Mouse (Mus musculus): ENCODE measurements at regions not wholly inside any gene's neighbourhood (a gene's known extent, or its start where the extent isn't known, plus 50 kb on each side); places are given as distances from the start of the nearest gene placed in this dataset.

DNA sequence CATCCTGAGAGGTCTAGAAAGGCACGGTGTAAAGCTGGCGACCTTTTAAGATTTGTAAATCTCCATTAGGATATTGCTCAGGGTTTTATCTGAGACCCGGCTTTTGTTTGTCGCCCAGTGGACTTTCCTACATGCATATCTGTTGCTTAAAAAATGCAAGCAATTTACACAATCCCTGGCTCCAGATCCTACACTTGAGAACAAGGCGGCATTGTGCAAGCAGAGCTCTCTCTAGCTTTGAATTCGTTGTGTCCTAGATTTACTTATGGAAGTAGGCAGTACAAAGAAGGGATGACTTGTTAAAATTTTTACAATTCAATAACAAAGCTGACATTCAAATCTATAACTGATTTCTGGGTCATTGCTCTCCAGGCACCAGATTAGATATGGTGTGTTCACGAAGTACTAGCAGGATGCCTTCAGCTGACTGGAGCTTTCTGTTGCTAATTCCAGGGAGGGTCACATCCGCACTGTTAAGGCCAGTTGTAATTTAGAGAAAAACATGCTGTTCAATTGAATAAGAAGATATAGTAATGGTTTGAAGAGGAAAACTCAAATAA is 62.2 kb upstream of the Teddm2 start:
- no peak for ATAC-seq (replicated peaks; ENCODE audit: low FRiP score, low TSS enrichment, poor library complexity, severe bottlenecking)

DNA sequence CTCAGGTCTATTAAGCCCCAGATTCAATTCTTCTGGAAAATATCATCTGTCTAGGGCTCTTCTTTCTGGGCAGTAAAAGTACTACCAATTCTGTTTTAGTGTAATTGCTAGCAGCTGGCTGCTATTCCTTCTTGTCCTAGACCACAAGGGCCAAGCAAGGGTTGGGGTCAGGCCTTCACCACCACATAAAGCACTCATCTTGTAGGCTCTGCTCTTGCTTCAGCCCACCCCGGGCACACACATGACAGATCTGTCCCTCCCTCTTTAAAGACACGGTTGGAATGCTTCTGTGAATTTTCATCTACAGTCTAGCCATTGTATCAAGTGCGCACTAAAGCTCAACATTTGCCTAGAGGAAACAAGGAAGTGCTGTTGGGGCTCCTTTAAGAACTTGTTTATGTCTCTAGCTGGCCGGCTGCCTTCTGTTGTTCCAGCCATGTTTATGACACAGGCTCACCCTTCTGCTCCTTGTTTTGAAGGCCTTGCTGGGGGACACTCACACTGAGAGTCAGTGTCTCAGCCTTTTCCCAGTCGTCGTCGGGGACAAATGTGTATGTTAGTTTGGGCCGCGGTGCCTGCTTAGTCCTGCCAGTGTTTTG is 63.8 kb upstream of the Teddm2 start:
- ATAC-seq (replicated peaks; ENCODE audit: low FRiP score, low TSS enrichment, poor library complexity, severe bottlenecking) = no peak

- ATAC-seq (replicated peaks; ENCODE audit: low FRiP score, low TSS enrichment, poor library complexity, severe bottlenecking) = no peak
Measured at GRCm38 (mm10) chr1:153969401-153969800, 69.4 kb upstream of the Teddm2 start.

DNA sequence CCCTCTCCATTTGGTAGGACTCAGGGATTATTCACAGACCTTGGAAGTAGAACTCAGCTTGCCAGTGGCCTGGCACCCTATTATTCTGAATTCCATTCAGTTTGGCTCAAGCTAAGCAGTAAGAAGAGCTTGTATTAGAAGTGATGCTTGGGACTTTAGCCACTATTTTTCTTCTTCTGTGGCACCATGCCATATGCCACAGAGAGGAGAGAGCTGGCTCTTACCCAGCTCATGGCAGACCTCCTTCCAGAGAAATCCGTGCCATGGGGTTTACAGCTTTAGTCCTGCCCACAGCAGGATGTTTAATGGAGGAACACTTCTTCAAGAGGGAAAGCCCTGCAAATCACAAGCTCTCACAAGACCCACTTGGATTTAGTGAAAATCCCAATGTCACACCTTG is 74.3 kb upstream of the Teddm2 start:
- no peak for ATAC-seq (replicated peaks; ENCODE audit: low FRiP score, low TSS enrichment, poor library complexity, severe bottlenecking)

DNA sequence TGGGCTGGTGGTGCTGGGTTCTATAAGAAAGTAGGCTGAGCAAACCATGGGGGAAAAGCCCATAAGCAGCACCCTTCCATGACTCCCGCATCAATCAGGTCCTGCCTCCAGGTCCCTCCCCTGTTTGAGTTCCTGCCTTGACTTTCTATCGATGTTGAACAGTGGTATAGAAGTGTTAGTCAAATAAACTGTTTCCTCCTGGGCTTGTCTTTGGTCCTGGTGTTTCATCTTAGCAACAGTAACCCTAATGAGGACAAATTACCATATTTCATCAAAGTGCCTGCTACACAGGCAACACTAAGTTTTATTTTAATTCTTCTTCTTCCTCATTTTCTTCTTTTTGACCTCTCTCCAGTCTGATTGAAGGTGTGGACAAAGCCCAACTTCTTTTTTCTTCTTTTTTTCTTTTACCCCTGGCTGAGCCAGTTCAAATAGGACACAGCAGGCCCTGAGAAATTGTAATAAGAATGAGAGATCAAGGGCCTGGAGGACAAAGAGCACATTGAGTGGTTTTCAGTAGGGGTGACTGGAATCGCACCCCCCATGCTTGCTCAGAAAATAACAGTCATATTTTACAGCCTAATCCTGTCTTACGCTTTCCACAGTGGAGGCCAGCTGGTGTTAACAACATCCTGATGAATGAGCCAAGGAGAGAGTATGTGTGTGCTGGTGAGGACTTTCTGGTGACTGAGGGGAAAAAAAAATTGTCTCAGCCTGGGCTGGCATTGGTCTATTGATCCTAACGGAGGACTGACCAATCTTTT is 78.1 kb upstream of the Teddm2 start:
- no peak for ATAC-seq (replicated peaks; ENCODE audit: low FRiP score, low TSS enrichment, poor library complexity, severe bottlenecking)

GRCm38 (mm10) chr1:153980886-153981285 is 80.9 kb upstream of the Teddm2 start:
- ATAC-seq (replicated peaks; ENCODE audit: low FRiP score, low TSS enrichment, poor library complexity, severe bottlenecking) = no peak

DNA sequence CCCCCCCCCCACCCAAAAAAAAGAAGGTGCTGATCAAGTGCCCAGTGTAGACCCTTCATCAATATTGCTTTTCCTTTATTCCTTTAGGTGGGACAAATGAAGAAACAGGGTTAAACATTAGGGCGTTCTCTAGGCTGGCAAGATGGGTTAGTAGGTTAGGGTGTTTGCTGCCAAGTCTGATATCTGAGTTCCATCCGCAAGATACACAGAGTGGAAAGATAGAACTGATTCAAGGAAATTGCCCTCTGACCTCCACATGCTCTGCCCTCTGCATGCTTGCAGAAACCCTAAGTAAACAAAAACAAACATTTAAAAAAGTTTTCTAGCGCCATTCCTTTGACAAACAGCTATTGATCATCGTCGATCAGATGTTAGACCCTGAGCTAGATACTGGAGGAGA is 85.6 kb upstream of the Teddm2 start:
- no peak for ATAC-seq (replicated peaks; ENCODE audit: low FRiP score, low TSS enrichment, poor library complexity, severe bottlenecking)

- no peak for ATAC-seq (replicated peaks; ENCODE audit: low FRiP score, low TSS enrichment, poor library complexity, severe bottlenecking)
Measured at GRCm38 (mm10) chr1:153986632-153987031, 86.6 kb upstream of the Teddm2 start.

DNA sequence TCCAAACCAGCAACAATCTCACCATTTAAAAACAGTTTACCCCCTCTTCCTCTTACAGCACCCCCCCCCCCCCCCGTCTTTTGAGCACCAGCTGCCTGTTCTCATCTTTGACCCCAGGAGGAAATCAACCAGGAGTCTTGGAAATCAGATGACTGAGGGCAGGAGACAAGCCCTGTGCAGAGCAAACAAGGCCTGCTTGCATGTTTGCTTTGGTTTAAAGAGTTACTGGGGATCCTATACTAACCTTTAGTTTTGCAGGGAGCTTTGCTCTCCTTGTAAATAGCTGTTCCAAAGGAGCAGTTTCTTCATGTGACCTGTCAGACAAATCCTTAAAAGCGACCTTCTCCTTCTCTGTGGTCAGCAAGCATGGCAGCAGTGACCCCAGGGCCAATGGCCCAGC is 88.3 kb upstream of the Teddm2 start:
- ATAC-seq (replicated peaks; ENCODE audit: low FRiP score, low TSS enrichment, poor library complexity, severe bottlenecking) = no peak

DNA sequence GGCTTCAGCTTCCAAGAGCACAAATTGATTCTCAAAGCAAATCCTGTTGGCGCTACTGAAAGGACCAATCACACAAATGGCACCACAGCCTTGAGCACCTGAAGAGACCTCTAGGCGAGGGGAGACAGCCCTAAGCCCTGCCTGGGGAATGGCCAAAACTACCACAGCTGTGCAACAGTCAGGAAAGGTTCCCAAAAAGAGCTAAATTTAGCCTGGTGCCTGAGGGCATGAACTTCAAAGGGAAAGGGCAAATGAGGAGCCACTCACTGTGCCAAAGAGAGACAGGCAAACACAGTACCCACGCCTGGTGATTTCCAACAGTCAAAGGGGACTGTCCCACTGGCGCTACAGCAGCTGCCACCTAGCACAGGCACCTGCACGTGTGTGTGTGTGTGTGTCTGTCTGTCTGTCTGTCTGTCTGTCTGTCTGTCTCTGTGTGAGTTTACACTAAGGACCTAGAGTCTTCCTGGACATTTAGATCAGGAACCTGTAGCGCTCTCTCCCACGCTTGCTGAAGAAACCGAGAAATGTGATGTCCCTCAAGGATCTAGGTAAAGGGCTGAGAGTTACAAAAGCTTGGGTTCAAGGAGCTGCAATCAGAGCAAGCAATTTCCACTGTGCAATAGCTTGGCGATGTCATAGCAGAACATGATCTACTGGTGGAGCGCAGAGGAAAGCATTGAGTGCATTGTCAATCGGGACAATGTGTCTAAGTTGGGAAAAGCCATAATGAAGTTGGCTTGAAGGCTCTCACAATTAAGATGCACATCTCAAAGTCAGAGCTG is 90.8 kb upstream of the Teddm2 start:
- ATAC-seq (replicated peaks; ENCODE audit: low FRiP score, low TSS enrichment, poor library complexity, severe bottlenecking) = no peak

DNA sequence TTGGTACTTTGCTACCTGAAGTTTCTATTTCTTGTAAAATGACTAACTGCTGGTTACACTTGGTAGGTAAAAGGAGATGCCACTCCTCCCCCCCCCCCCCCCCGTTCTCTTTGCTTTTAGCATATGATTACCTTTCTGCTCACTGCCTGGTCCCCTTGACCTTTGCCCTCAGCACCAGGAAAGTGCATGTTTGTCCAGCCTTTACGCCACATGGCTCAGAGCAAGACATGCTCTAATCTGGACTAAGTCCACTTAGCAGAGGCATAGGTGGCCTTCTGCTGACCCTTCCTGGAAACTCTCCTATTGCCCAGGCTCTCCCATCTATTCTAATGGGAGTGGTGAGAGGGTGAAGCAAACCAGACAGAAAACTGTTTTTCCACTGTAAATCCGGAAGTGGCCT is 92.4 kb upstream of the Teddm2 start:
- no peak for ATAC-seq (replicated peaks; ENCODE audit: low FRiP score, low TSS enrichment, poor library complexity, severe bottlenecking)

GRCm38 (mm10) chr1:153994871-153995270 is 94.8 kb upstream of the Teddm2 start:
- no peak for ATAC-seq (replicated peaks; ENCODE audit: low FRiP score, low TSS enrichment, poor library complexity, severe bottlenecking)

DNA sequence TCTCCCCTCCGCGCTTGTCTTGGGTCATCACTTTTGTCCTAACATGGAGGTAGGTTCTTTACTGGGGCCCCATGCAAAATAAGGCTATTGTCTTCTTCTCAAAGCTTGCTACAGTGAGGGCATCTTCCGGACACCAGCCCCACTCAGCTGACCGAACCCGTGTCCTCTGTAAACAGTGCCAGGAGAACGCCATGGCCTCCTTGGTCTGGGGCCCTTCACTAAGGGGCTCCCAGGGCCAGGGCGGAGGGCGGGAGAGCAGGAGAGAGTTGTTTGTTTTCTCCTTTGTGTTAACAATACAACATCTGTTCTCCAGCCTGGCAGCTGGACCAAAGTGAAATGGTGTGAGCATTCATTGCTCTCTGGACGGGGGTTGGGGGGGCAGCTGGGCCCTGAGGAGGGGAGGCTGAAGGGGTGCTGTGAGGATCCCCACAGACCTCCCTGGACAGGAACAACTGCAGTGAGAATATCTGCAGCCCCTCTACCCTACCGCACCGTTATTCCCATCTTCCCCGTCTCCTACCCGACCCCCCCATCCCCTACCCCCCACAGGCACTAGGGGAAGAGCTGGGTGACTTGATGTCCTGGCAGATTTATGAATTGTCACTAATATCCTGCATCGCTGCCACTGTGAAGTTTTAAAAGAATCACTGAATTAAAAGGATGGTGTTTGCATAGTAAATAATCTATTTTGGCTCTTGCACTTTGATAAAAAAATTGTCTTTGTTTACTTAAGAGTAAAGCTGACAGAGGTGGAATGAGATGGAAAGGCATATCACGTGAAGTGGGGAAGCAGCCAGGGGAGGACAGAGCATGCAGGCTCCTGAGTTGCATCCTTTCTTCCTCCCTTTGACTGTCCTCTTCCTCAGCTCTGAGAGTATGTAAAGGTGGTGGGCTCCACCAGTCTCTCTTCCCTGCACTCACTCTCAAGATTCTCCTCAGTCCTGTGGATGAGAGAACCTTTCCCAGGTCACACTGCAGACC is 97.5 kb upstream of the Teddm2 start:
- ATAC-seq (replicated peaks; ENCODE audit: low FRiP score, low TSS enrichment, poor library complexity, severe bottlenecking) = no peak

- no peak for ATAC-seq (replicated peaks; ENCODE audit: low FRiP score, low TSS enrichment, poor library complexity, severe bottlenecking)
Measured at GRCm38 (mm10) chr1:153999776-154000175, 99.7 kb upstream of the Teddm2 start.

DNA sequence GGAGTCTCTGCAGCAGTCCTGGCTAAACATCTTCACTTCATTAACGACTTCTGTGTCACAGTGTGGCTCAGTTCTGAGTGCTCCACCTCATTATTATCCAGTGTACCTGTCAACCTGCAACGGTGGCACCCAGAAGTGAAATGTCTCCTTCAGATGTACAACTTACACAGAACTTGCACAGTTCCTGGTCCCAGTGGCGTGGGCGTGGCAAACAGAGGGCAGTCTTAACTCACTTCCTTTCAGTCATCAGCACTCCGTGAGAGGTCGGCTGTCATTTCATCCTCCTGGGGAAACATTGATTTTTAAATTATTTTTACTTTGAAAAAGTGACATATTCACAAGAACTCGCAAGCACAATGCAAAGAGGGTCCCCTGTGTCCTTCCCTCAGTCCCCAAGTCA is 103.6 kb upstream of the Teddm2 start:
- no peak for ATAC-seq (replicated peaks; ENCODE audit: low FRiP score, low TSS enrichment, poor library complexity, severe bottlenecking)

DNA sequence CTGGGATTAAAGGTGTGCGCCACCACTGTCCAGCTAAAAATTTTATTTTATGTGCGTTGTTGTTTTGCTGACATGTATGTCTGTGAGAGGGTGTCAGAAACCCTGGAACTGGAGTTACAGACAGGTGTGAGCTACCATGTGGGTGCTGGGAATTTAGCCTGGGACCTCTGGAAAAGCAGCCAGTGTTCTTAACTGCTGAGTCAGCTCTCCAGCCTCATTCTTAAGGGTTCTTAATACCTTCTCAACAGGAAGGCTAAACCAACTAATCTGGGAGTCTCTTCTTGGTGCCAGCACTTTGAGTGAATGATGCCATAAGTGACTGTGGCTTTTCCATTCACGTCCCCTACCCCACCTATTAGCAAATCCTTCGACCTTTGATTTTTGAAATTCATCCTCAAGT is 104.6 kb upstream of the Teddm2 start:
- ATAC-seq (replicated peaks; ENCODE audit: low FRiP score, low TSS enrichment, poor library complexity, severe bottlenecking) = no peak

GRCm38 (mm10) chr1:154006055-154006454 is 106.0 kb upstream of the Teddm2 start:
- ATAC-seq (replicated peaks; ENCODE audit: low FRiP score, low TSS enrichment, poor library complexity, severe bottlenecking) = no peak

DNA sequence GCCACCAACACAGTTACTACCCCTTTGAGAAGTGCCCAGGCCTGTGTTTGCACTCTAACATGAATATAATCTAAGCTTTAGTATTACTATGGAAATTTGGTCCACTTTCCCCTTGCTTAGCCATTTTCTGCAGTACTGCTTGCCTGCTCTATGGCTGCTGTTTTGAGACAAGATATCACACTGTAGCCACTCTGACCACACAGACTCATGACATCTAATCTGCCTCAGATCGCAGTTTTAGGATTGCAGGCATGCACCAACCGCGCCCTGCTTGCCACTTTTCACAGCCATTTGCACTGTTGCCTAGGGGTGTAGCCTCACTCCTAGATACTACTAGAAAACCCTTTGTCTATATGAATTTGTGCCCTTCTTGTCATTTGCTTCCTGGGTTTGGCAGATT is 107.4 kb upstream of the Teddm2 start:
- peak; percentile 92 for ATAC-seq (replicated peaks; ENCODE audit: low FRiP score, low TSS enrichment, poor library complexity, severe bottlenecking)

GRCm38 (mm10) chr1:154008593-154009310 is 108.7 kb upstream of the Teddm2 start:
- ATAC-seq (replicated peaks; ENCODE audit: low FRiP score, low TSS enrichment, poor library complexity, severe bottlenecking) = no peak

Data from megakaryocyte-erythroid progenitor cell, adult 5-6 weeks (primary cell).